Mouse (Mus musculus) cerebellum, postnatal 14 days (tissue): Measurements from ENCODE around the gene Hopx.

Experiments used
- DNase-seq, 2 experiments: peaks; one replicate each; pipeline ENCODE4 v3.0.0; 2021; ENCODE audit warnings: mixed read lengths in 2 of 2

Hopx gene

GRCm38 (mm10) chr5:77132457-77133135 lies 17.7 kb upstream of the Hopx start:
- no peak for DNase-seq

GRCm38 (mm10) chr5:77131879-77132278 lies 17.0 kb upstream of the Hopx start:
- DNase-seq: no peak

GRCm38 (mm10) chr5:77130310-77131020 lies 15.5 kb upstream of the Hopx start:
- DNase-seq: no peak

GRCm38 (mm10) chr5:77129907-77130306 lies 15.0 kb upstream of the Hopx start:
- DNase-seq: no peak

GRCm38 (mm10) chr5:77128854-77129253 lies 13.9 kb upstream of the Hopx start:
- DNase-seq: no peak

GRCm38 (mm10) chr5:77126415-77126968 lies 11.6 kb upstream of the Hopx start:
- DNase-seq: no peak

- DNase-seq: peak; percentile 70 to 79
These were observed 9.9 kb upstream of the Hopx start for GRCm38 (mm10) chr5:77124817-77125283.

- no peak for DNase-seq
These were observed 9.2 kb upstream of the Hopx start for GRCm38 (mm10) chr5:77124165-77124564.

DNA sequence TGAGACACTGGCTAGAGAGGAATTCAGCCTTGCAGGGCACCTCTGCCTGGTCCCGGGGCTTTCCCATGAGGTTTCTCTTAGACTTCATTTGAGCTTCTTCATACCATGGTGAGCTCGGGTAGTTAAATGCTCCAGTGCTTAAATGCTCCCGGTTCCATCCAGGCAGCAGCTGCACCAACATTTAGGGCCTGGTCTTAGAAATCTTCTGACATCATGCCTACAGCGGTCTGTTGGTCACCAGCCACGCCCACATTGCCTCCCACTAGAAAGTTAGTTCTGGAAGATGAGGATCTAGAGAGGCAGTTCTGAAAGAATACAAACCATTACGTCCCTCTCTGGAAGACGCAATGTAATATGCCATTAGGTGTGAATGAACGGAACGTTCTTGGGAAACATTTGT lies 8.7 kb upstream of the Hopx start:
- DNase-seq: no peak

- no peak for DNase-seq
These were observed 7.6 kb upstream of the Hopx start for GRCm38 (mm10) chr5:77122254-77123192.

DNA sequence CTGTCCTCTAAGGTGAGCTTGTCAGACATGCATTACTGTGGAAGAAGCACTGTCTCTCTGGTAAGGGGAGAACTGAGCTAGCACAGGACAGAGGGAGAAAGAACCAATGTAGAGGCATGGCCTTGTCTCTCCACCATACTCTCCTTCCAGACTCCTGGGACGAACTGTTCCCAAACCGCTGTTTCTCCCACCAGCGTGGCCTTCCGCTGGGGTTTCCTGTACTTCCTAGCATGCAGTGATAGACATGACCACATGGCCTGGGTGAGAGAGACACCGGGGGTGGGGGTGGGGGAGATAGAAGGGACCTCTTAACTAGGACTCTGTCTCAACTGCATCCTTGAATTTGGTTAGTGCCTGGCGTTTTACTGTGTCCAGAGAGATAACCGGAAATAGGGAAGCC lies 5.8 kb upstream of the Hopx start:
- DNase-seq: no peak

GRCm38 (mm10) chr5:77119475-77120422 lies 4.8 kb upstream of the Hopx start:
- peak; percentile 51 to 58 for DNase-seq

- no peak for DNase-seq
These were observed 811 bp upstream of the Hopx start for GRCm38 (mm10) chr5:77115732-77116131.

DNA sequence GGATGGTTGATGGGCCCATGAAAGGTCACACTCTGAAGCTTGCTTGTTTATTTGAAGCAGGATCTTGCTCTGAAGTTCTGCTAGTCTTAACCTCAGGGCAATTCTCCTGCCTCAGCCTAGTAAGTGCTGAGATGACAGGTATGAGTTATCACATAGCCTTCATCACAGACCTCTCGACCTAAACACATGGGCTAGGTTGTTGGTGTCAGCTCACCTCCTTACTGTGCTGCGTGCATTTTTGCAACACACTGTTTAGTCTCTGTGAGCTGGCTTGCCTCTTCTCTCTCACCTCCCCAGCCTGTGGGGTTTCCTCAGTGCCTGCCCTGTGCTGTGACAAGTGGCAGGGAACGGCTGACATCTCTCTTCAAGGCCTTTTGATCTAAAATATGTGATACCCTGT lies 1.1 kb downstream of the Hopx start:
- DNase-seq: no peak

DNA sequence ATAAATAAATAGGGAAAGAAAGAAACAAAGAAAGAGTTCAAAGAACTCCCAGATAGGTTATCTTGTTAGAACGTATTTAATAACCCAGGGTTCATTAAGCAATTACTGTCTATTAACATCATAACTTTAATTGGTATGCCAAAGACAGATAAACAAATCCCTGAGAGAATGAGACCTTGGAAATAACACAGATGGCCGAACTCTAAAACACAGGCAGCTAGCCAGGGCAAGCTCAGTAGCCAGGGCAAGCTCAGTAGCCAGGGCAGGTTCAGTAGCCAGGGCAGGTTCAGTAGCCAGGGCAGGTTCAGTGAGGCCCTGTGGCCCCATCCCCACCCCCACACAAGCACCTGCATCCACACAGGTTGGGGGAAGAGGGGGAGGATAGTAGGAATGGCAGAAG lies 2.9 kb downstream of the Hopx start:
- DNase-seq: peak; percentile 64 to 73

DNA sequence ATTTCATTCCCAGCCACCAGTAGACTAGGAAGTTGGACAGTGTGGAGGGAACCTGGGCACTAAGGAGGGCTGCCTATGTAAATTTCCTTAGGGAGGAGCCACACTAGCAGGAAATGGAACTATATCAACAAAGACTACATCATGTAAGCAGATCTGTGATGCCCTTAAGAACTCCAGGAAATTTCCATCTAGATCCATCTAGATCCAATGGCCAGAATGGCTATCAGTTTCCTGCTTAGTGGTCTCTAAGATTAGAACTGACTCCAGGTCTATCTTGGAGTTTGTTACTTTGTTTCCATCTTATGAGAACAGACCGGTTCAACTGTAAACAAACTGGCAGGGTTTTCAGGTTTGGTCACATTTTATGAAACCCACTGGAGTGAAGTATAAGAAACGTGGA lies 5.1 kb downstream of the Hopx start:
- DNase-seq: no peak

DNA sequence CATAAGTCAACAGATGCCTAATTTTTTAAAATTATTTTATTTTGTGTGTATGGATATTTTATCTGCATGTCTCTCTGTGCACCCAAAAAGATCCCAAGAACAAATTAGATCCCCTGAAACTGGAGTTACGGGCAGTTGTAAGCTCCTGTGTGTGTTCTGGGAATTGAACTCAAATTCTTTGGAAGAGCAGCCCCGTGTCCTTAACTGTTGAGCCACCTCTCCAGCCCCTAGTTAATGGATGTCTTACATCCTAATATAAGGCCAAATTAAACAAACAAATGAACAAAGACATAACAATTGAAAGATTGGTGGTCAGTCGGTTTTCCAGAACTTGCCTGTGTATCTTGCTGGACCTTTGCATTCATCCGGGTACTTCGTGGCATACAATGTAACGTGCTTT lies 6.1 kb downstream of the Hopx start:
- DNase-seq: no peak

- no peak for DNase-seq
These were observed 7.6 kb downstream of the Hopx start for GRCm38 (mm10) chr5:77107146-77107822.

GRCm38 (mm10) chr5:77102522-77103365 lies 12.2 kb downstream of the Hopx start:
- no peak for DNase-seq

DNA sequence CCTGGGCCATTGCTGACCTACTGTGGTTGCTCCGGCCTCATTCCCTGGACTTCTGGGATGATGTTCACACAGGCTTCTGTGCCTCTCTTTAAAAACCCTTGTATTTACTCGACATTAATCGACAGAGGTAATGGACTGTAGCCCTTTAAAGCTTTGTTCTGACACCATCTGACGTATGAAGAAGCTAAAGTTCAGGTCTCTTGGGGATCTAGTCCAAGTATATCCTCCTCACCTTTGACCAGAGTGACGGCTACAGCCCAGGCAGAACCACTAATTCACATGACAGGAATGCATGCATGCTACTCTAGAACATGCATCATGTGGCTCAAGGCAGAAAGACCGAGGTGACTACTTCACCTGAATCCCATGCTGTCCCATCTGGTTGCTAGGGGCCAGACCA lies 14.2 kb downstream of the Hopx start:
- DNase-seq: no peak
